Comparison of ENCODE assay signal across 8 mouse cellular contexts in genomic region chr12:82469706-82470361, GRCm38 (mm10).
A peak's percentile ranks its signal among the peaks of the same experiment; 100 is the strongest.
DNase-seq lines count a peak whose midpoint lies in the region; ATAC-seq and TF ChIP-seq lines count a peak whose summit lies in the region.

No protein-coding gene starts in this region.

- DNase-seq in CH12.LX (ENCODE audit: extremely low read depth) = peak; percentile 89
- peak; percentile 13 for DNase-seq in c-Kit-positive CD71-positive TER-119-positive erythroid progenitor cells, embryonic 14.5 days (ENCODE audit: low spot score)
- peak; percentile 76 for DNase-seq in heart, postnatal 25 days (ENCODE audit: low spot score)
- peak; percentile 90 for DNase-seq in layer of hippocampus, adult 11-12 months (ENCODE audit: low spot score)
- DNase-seq in liver, postnatal 0 days = peak; percentile 83
- peak; percentile 77 for DNase-seq in telencephalon, adult 2 months (ENCODE audit: low read depth, low spot score)

- intact Hi-C loops in heart, postnatal 25 days (cut with DNase I) = loop anchor here (5.0 to 10.0 kb wide), 2 partner anchors 298 to 675 kb away; no protein-coding TSS in a partner anchor

- in situ Hi-C loops in CH12.LX (cut with MboI; ENCODE audit: low pct_ligation_motif_present, low pct_unique_long_range_greater_than_20kb, low sequenced_read_pairs) = loop anchor here (10.0 to 25.0 kb wide), 2 partner anchors 305 to 658 kb away; partner anchors contain the start of gene Sipa1l1

- peak; percentile 74 to 98 for TF ChIP-seq CTCF in CH12.LX (conservative IDR thresholded peaks at IDR 0.05 in 1 of 2, IDR thresholded peaks at IDR 0.05 in 1 of 2; ENCODE audit: low read depth in 2 of 2, low read length in 2 of 2)
- TF ChIP-seq CTCF in liver, postnatal 0 days (IDR thresholded peaks at IDR 0.05; ENCODE audit: low read depth) = peak; percentile 91

- 8% methylated on average over 12 of the region's 12 CpGs for WGBS in forebrain, embryonic 15.5 days
- 5% methylated on average over 12 of the region's 12 CpGs for WGBS in liver, postnatal 0 days (ENCODE audit: insufficient replicate concordance)
- WGBS in neural tube, embryonic 13.5 days = 5% methylated on average over 12 of the region's 12 CpGs

- peak; percentile 87 for ATAC-seq in forebrain, embryonic 15.5 days (replicated peaks)
- ATAC-seq in liver, postnatal 0 days = peak; percentile 84
- peak; percentile 92 for ATAC-seq in neural tube, embryonic 13.5 days (ENCODE audit: low read depth)

- peak overlapping the region; percentile 41; the same call in 1 of the 2 replicates for H3K27ac ChIP-seq in CH12.LX (ENCODE audit: insufficient read depth, low read depth)
- H3K27ac ChIP-seq in forebrain, embryonic 15.5 days (replicated peaks) = peak overlapping the region; percentile 78
- H3K27ac ChIP-seq in liver, postnatal 0 days (ENCODE audit: low read depth) = 0 out of 2 replicates have a peak overlapping the region, but pooled peaks have one; percentile 6
- peak overlapping the region; percentile 79; the same call in 1 of the 2 replicates for H3K27ac ChIP-seq in neural tube, embryonic 13.5 days (replicated peaks)

- no peaks in the 10 kb centered on the region for H3K9me3 ChIP-seq in CH12.LX (replicated peaks; ENCODE audit: low read length)
- H3K9me3 ChIP-seq in forebrain, embryonic 15.5 days = no peaks in the 10 kb centered on the region
- no peaks in the 10 kb centered on the region for H3K9me3 ChIP-seq in liver, postnatal 0 days (ENCODE audit: low read length)
- H3K9me3 ChIP-seq in neural tube, embryonic 13.5 days = no peaks in the 10 kb centered on the region

- dilution Hi-C loops in CH12.LX (cut with MboI; ENCODE audit: extremely low pct_ligation_motif_present, extremely low pct_unique_long_range_greater_than_20kb, low sequenced_read_pairs) = no loop called here

- no peaks in the 10 kb centered on the region for H3K27me3 ChIP-seq in CH12.LX (replicated peaks)
- no peaks in the 10 kb centered on the region for H3K27me3 ChIP-seq in forebrain, embryonic 15.5 days
- no peaks in the 10 kb centered on the region for H3K27me3 ChIP-seq in liver, postnatal 0 days (ENCODE audit: insufficient read depth, low read length)
- H3K27me3 ChIP-seq in neural tube, embryonic 13.5 days = no peaks in the 10 kb centered on the region

- H3K36me3 ChIP-seq in CH12.LX (replicated peaks in 1 of 2; ENCODE audit: control insufficient read depth in 1 of 2, insufficient read depth in 1 of 2, low read length in 1 of 2) = no peaks in the 10 kb centered on the region
- H3K36me3 ChIP-seq in forebrain, embryonic 15.5 days = no peaks in the 10 kb centered on the region
- no peaks in the 10 kb centered on the region for H3K36me3 ChIP-seq in liver, postnatal 0 days (replicated peaks; ENCODE audit: insufficient read depth, low read length)
- H3K36me3 ChIP-seq in neural tube, embryonic 13.5 days = no peaks in the 10 kb centered on the region

- peak overlapping the region; percentile 24 to 49 (median 47) for H3K4me3 ChIP-seq in CH12.LX (replicated peaks in 1 of 3; ENCODE audit: low read depth in 2 of 3, low read length in 2 of 3, poor library complexity in 1 of 3)
- peak overlapping the region; percentile 50 for H3K4me3 ChIP-seq in forebrain, embryonic 15.5 days
- peak overlapping the region; percentile 54 for H3K4me3 ChIP-seq in liver, postnatal 0 days (ENCODE audit: low read depth, low read length)
- H3K4me3 ChIP-seq in neural tube, embryonic 13.5 days = peak overlapping the region; percentile 52

- peak overlapping the region; percentile 49; the same call in 1 of the 2 replicates for H3K9ac ChIP-seq in CH12.LX (ENCODE audit: insufficient read depth, low read depth)
- H3K9ac ChIP-seq in forebrain, embryonic 15.5 days (replicated peaks) = peak overlapping the region; percentile 50
- peak overlapping the region; percentile 46 for H3K9ac ChIP-seq in liver, postnatal 0 days (replicated peaks)
- H3K9ac ChIP-seq in neural tube, embryonic 13.5 days = peak overlapping the region; percentile 71

- no peak; the same call in 1 of the 2 replicates for TF ChIP-seq POLR2A in CH12.LX (IDR thresholded peaks at IDR 0.05; ENCODE audit: low read depth, low read length)

- H3K79me2 ChIP-seq in CH12.LX (replicated peaks; ENCODE audit: control insufficient read depth, extremely low read depth, insufficient read depth, poor library complexity, severe bottlenecking) = no peaks in the 10 kb centered on the region

- H3K4me1 ChIP-seq in CH12.LX (ENCODE audit: control insufficient read depth in 1 of 2, insufficient read depth in 2 of 2) = peaks cover 12 to 53% of the 10 kb centered on the region in 2 experiments
- H3K4me1 ChIP-seq in forebrain, embryonic 15.5 days = peaks cover 5% of the 10 kb centered on the region; the same call in 1 of the 2 replicates
- H3K4me1 ChIP-seq in liver, postnatal 0 days (ENCODE audit: insufficient read depth) = peaks cover 7% of the 10 kb centered on the region; the same call in 1 of the 2 replicates
- 0 out of 2 replicates have a peak, but pooled peaks cover 12% of the 10 kb centered on the region for H3K4me1 ChIP-seq in neural tube, embryonic 13.5 days (replicated peaks)

- TF ChIP-seq EP300 in CH12.LX (IDR thresholded peaks at IDR 0.05; ENCODE audit: low read length) = peak; percentile 17; the same call in 1 of the 2 replicates
- no peak for TF ChIP-seq EP300 in liver, postnatal 0 days (IDR thresholded peaks at IDR 0.05; ENCODE audit: low read depth)

- H3K4me2 ChIP-seq in CH12.LX (ENCODE audit: insufficient read depth, low read depth, poor library complexity, severe bottlenecking) = peak overlapping the region; percentile 76
- H3K4me2 ChIP-seq in forebrain, embryonic 15.5 days (replicated peaks) = peak overlapping the region; percentile 90
- peak overlapping the region; percentile 89 for H3K4me2 ChIP-seq in liver, postnatal 0 days (ENCODE audit: low read depth, low read length)
- H3K4me2 ChIP-seq in neural tube, embryonic 13.5 days = peak overlapping the region; percentile 89

- peak; percentile 99 for TF ChIP-seq RAD21 in CH12.LX (IDR thresholded peaks at IDR 0.05; ENCODE audit: low read depth, low read length)

TF ChIP-seq in CH12.LX, 34 proteins besides CTCF, POLR2A, EP300 and RAD21:
- TF ChIP-seq JUND (conservative IDR thresholded peaks at IDR 0.05; ENCODE audit: low read depth, low read length) (0 out of 2 replicates have a peak, but pooled peaks have one; percentile 26), ZMIZ1 (IDR thresholded peaks at IDR 0.05; ENCODE audit: low read depth, low read length) (peak; percentile 66; the same call in 1 of the 2 replicates), E2F4 (IDR thresholded peaks at IDR 0.05; ENCODE audit: insufficient replicate concordance, low read depth, low read length) (no peak), MAZ (IDR thresholded peaks at IDR 0.05; ENCODE audit: low read depth, low read length) (peak; percentile 91), CHD2 (IDR thresholded peaks at IDR 0.05; ENCODE audit: low read length) (peak; percentile 10; the same call in 1 of the 2 replicates), IRF4 (IDR thresholded peaks at IDR 0.05; ENCODE audit: low read depth, low read length) (peak; percentile 90), SIN3A (IDR thresholded peaks at IDR 0.05; ENCODE audit: low read length) (peak; percentile 92), ZNF384 (IDR thresholded peaks at IDR 0.05; ENCODE audit: low read depth, low read length) (peak; percentile 52; the same call in 1 of the 2 replicates), GABPA (IDR thresholded peaks at IDR 0.05; ENCODE audit: insufficient replicate concordance, low read depth, low read length) (no peak), ZC3H11A (IDR thresholded peaks at IDR 0.05; ENCODE audit: low read depth, low read length) (peak; percentile 87), TCF12 (IDR thresholded peaks at IDR 0.05; ENCODE audit: low read depth, low read length) (peak; percentile 75), USF1 (IDR thresholded peaks at IDR 0.05; ENCODE audit: low read depth, low read length) (no peak), SMC3 (IDR thresholded peaks at IDR 0.05; ENCODE audit: low read depth, low read length) (peak; percentile 98), MAX (IDR thresholded peaks at IDR 0.05; ENCODE audit: low read length) (peak; percentile 76), MEF2A (IDR thresholded peaks at IDR 0.05; ENCODE audit: borderline replicate concordance, low read depth, low read length) (peak; percentile 85), BHLHE40 (IDR thresholded peaks at IDR 0.05; ENCODE audit: low read depth, low read length) (peak; percentile 58), ELF1 (IDR thresholded peaks at IDR 0.05; ENCODE audit: low read depth, low read length) (peak; percentile 69), PAX5 (IDR thresholded peaks at IDR 0.05; ENCODE audit: low read length) (no peak), UBTF (IDR thresholded peaks at IDR 0.05; ENCODE audit: low read depth, low read length) (no peak), ETS1 (conservative IDR thresholded peaks at IDR 0.05; ENCODE audit: low read depth, low read length) (peak; percentile 38), ZKSCAN1 (IDR thresholded peaks at IDR 0.05; ENCODE audit: borderline replicate concordance, low read depth, low read length) (no peak), TBP (conservative IDR thresholded peaks at IDR 0.05; ENCODE audit: low read depth, low read length) (no peak), KAT2A (IDR thresholded peaks at IDR 0.05; ENCODE audit: insufficient replicate concordance, low read length) (no peak), NRF1 (IDR thresholded peaks at IDR 0.05; ENCODE audit: low read depth, low read length) (peak; percentile 57), MAFK (IDR thresholded peaks at IDR 0.05; ENCODE audit: insufficient replicate concordance, low read length) (no peak), USF2 (conservative IDR thresholded peaks at IDR 0.05; ENCODE audit: low read depth, low read length) (no peak), MXI1 (IDR thresholded peaks at IDR 0.05; ENCODE audit: low read depth, low read length) (peak; percentile 60; the same call in 1 of the 2 replicates), CHD1 (IDR thresholded peaks at IDR 0.05; ENCODE audit: low read depth, low read length) (no peak; the same call in 1 of the 2 replicates), MYC (IDR thresholded peaks at IDR 0.05; ENCODE audit: low read depth, low read length) (no peak), POLR2AphosphoS2 (IDR thresholded peaks at IDR 0.05; ENCODE audit: low read depth, low read length) (no peak), NELFE (IDR thresholded peaks at IDR 0.05; ENCODE audit: low read depth, low read length) (no peak), RCOR1 (conservative IDR thresholded peaks at IDR 0.05; ENCODE audit: low read depth, low read length) (0 out of 2 replicates have a peak, but pooled peaks have one; percentile 58), HCFC1 (IDR thresholded peaks at IDR 0.05; ENCODE audit: low read depth, low read length) (peak; percentile 40; the same call in 1 of the 2 replicates), JUN (IDR thresholded peaks at IDR 0.05; ENCODE audit: insufficient read depth, low read depth, low read length) (no peak)

Comparison
In these comparisons a context has a peak if more than half of its experiments do, and no peak if none do; other contexts are left out.
1. Peak in every context shown above with its lines: DNase-seq, ATAC-seq, H3K4me3 ChIP-seq and H3K27ac ChIP-seq.
2. DNase-seq: peak in every context shown above with its lines; median percentile 90 in layer of hippocampus, adult 11-12 months; 89 in CH12.LX; 83 in liver, postnatal 0 days; 77 in telencephalon, adult 2 months; 76 in heart, postnatal 25 days; 13 in c-Kit-positive CD71-positive TER-119-positive erythroid progenitor cells, embryonic 14.5 days.
3. H3K27ac ChIP-seq: peak in every context shown above with its lines; median percentile 79 in neural tube, embryonic 13.5 days; 78 in forebrain, embryonic 15.5 days; 41 in CH12.LX; 6 in liver, postnatal 0 days.